Mouse (Mus musculus) hindbrain, embryonic 15.5 days (tissue): ENCODE measurements around the gene Lce1f. TPM values are rescaled to one million over a fixed set of nuclear protein-coding genes. Genes with fewer than 3 reads are reported as not detected.
"Not testable (repeated sequence)": the region's sequence is repeated elsewhere in the genome, so short reads cannot be mapped to it uniquely, and the experiment has no call there.

Experiments used
- ATAC-seq: fragments of 200-750 bp; cut with Nextera tagmentation; 2 replicates; pipeline ENCODE4 v1.8.0; 2017; ENCODE audit warnings: low read depth, moderate number of reproducible peaks, moderate TSS enrichment; ENCODE audit not compliant: low FRiP score
- H3K27ac ChIP-seq: fragments of 300-500 bp; sonication (generic); replicated peaks from 2 replicates; pipeline ENCODE4 v1.5.1; 2015; ENCODE audit warnings: mild to moderate bottlenecking, inconsistent platforms
- H3K27me3 ChIP-seq: fragments of 300-500 bp; sonication (generic); 2 replicates; pipeline ENCODE4 v1.6.1; 2015; ENCODE audit warnings: control low read depth, inconsistent platforms
- H3K36me3 ChIP-seq: fragments of 300-500 bp; sonication (generic); 2 replicates; pipeline ENCODE4 v1.6.1; 2015; ENCODE audit warnings: control low read depth, inconsistent platforms
- H3K4me1 ChIP-seq: fragments of 300-500 bp; sonication (generic); replicated peaks from 2 replicates; pipeline ENCODE4 v1.6.1; 2015; ENCODE audit warnings: control low read depth, inconsistent platforms
- H3K4me2 ChIP-seq: fragments of 300-500 bp; sonication (generic); 2 replicates; pipeline ENCODE4 v1.6.1; 2015; ENCODE audit warnings: moderate library complexity, mild to moderate bottlenecking, inconsistent platforms
- H3K4me3 ChIP-seq: fragments of 300-500 bp; sonication (generic); 2 replicates; pipeline ENCODE4 v1.5.1; 2015; ENCODE audit warnings: mild to moderate bottlenecking, inconsistent platforms
- H3K9ac ChIP-seq: fragments of 300-500 bp; sonication (generic); 2 replicates; pipeline ENCODE4 v1.6.1; 2015; ENCODE audit warnings: inconsistent platforms
- H3K9me3 ChIP-seq: fragments of 300-500 bp; sonication (generic); 2 replicates; pipeline ENCODE4 v1.6.1; 2016; ENCODE audit warnings: control low read depth, inconsistent platforms
- WGBS: fragments of 180-500 bp; shearing (Covaris S2); methylation state at CpG from one replicate; pipeline ENCODE4 v1.1.7; 2015; 5-methylcytosine and 5-hydroxymethylcytosine counted together
- polyA plus RNA-seq: library from polyadenylated mRNA; unstranded; fragments of >200 nt; fragmentation: Nextera tagmentation; extraction: Ambion mirVana; gene quantifications from 2 replicates; pipeline ENCODE4 v1.2.1, GENCODE M21; 2015

The Lce1f gene
- not detected in 2 replicates for polyA plus RNA-seq

DNA sequence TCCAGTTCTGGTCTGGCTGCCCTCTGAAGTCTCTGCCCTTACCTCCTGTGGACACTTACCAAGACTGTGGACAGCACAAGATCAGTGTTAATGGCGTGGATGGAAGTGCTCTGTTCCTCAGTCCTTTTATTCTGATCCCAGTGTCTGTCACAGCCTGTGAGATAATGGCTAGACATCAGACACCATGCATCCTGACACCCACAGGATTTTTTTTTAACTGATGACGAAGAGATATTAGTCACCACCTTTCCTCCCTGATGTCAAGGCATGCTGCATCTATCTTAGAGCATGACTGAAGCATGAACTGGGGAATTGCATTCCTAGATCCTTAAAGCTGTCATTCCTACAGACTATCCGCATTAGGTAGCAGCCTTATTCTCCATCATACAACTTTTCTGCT lies at the start of gene Lce1f:
Gene Lce1f (minus strand): TSS at position 101 of the 400 bp plus-strand sequence.
- WGBS = 83% methylated on average over 3 of the region's 3 CpGs
- no peak within 1 kb of the TSS for H3K4me3 ChIP-seq

DNA sequence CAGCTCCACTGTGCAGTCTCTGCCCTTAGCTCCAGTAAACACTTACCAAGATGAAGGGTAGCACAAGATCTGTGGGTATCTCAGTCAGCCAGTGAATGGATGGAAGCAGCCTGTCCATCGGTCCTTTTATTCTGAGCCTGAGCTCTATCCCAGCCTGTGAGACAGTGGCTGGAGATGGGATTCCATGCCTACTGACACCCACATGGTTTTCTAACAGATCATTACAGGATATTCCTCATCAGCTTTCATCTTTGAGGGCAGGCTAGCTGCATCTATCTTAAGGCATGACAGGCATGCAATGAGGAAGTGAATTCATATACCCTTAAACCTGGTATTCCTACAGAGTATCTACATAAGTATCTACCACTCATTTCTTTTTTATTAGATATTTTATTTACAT lies 44.8 kb upstream of the Lce1f start, which contains the start of gene Lce1h:
Gene Lce1h (minus strand): TSS at position 101 of the 400 bp plus-strand sequence.
- Histone ChIP-seq H3K27ac (no peak within 1 kb of the TSS), H3K4me1 (no peaks in the 10 kb centered on the region), H3K9me3 (no peaks in the 10 kb centered on the region), H3K4me3 (no peak within 1 kb of the TSS), H3K9ac (no peak within 1 kb of the TSS), H3K36me3 (no peaks in the 10 kb centered on the region), H3K27me3 (no peaks in the 10 kb centered on the region), H3K4me2 (no peak within 1 kb of the TSS)
- 90% methylated on average over 1 of the region's 1 CpGs for WGBS
- no peak for ATAC-seq

More for the DNA sequence above, at the start of gene Lce1f:
- ATAC-seq = no peak
- H3K4me2 ChIP-seq = no peak within 1 kb of the TSS
- no peaks in the 10 kb centered on the region for H3K27me3 ChIP-seq
- H3K9me3 ChIP-seq = no peaks in the 10 kb centered on the region
- no peaks in the 10 kb centered on the region for H3K36me3 ChIP-seq
- no peaks in the 10 kb centered on the region for H3K4me1 ChIP-seq
- no peak within 1 kb of the TSS for H3K27ac ChIP-seq
- H3K9ac ChIP-seq = no peak within 1 kb of the TSS

GRCm38 (mm10) chr3:92753197-92753596 lies 33.0 kb upstream of the Lce1f start:
- H3K4me2 ChIP-seq = no peak overlapping the region
- no peak for ATAC-seq
- no peak overlapping the region for H3K9ac ChIP-seq

GRCm38 (mm10) chr3:92752238-92752637 lies 32.1 kb upstream of the Lce1f start, which contains the start of gene Lce1g:
Gene Lce1g, minus strand, starts transcription at chr3:92752338.
- Histone ChIP-seq H3K27me3 (no peaks in the 10 kb centered on the region), H3K27ac (no peak within 1 kb of the TSS), H3K36me3 (no peaks in the 10 kb centered on the region), H3K4me2 (no peak within 1 kb of the TSS), H3K9ac (no peak within 1 kb of the TSS), H3K4me3 (no peak within 1 kb of the TSS), H3K4me1 (no peaks in the 10 kb centered on the region), H3K9me3 (no peaks in the 10 kb centered on the region)
- no peak for ATAC-seq
- 83% methylated on average over 1 of the region's 1 CpGs for WGBS

More at GRCm38 (mm10) chr3:92753197-92753596, 33.0 kb upstream of the Lce1f start:
- 47% methylated on average over 3 of the region's 3 CpGs for WGBS
- no peaks in the 10 kb centered on the region for H3K4me1 ChIP-seq
- no peaks in the 10 kb centered on the region for H3K9me3 ChIP-seq
- no peak overlapping the region for H3K4me3 ChIP-seq
- H3K27me3 ChIP-seq = no peaks in the 10 kb centered on the region
- no peaks in the 10 kb centered on the region for H3K36me3 ChIP-seq
- H3K27ac ChIP-seq = no peak overlapping the region

DNA sequence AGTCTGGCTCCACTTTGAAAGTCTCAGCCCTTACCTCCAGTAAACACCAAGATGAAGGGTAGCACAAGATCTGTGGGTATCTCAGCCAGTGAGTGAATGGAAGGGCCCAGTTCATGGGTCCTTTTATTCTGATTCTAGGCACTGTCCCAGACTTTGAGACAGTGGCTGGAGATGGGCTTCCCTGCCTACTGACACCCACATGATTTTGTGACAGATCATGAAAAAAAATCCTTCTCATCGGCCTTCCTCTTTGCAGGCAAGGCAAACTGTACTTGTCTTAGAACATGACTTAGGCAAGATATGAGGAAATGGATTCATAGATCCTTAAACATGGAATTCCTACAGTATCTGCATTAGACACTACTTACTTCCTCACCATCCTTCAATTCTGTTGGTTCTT lies 18.8 kb upstream of the Lce1f start, which contains the start of gene Gm38119:
Gene Gm38119 (minus strand): TSS at position 101 of the 400 bp plus-strand sequence.
- no peak for ATAC-seq
- Histone ChIP-seq H3K9me3 (no peaks in the 10 kb centered on the region), H3K9ac (no peak within 1 kb of the TSS), H3K27ac (no peak within 1 kb of the TSS), H3K4me3 (no peak within 1 kb of the TSS), H3K36me3 (no peaks in the 10 kb centered on the region), H3K4me1 (no peaks in the 10 kb centered on the region), H3K27me3 (no peaks in the 10 kb centered on the region), H3K4me2 (no peak within 1 kb of the TSS)
- WGBS = 79% methylated on average over 1 of the region's 1 CpGs

DNA sequence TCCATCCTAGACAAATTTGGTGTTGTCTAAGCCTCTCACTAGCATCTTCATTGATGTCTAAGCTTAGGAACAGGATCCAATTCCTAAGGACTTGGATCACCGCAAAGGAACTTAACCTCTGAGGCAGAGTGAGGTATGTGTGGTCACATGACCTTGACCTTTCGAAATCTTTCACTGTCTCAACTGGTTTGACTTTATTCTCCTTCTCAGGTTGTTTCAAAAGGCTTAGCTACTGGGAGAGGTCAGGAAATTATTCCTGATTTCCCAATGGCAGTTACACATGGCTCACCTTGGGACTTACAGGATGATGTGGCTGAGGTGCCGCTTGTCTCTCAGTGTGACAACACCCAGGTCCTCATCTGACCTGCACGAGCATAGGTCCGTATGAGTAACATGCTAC lies 2.5 kb upstream of the Lce1f start:
- no peak overlapping the region for H3K9ac ChIP-seq
- H3K36me3 ChIP-seq = no peaks in the 10 kb centered on the region
- ATAC-seq = no peak
- H3K4me2 ChIP-seq = no peak overlapping the region
- H3K4me3 ChIP-seq = no peak overlapping the region
- H3K27me3 ChIP-seq = no peaks in the 10 kb centered on the region
- no peaks in the 10 kb centered on the region for H3K4me1 ChIP-seq
- WGBS = 92% methylated on average over 5 of the region's 5 CpGs
- H3K27ac ChIP-seq = no peak overlapping the region
- H3K9me3 ChIP-seq = no peaks in the 10 kb centered on the region

- Histone ChIP-seq H3K4me2 (no peak overlapping the region), H3K36me3 (no peaks in the 10 kb centered on the region), H3K27ac (no peak overlapping the region), H3K27me3 (no peaks in the 10 kb centered on the region), H3K4me1 (no peaks in the 10 kb centered on the region), H3K9ac (no peak overlapping the region), H3K4me3 (no peak overlapping the region), H3K9me3 (no peaks in the 10 kb centered on the region)
- no peak for ATAC-seq
These were observed 5.0 kb downstream of the Lce1f start for GRCm38 (mm10) chr3:92715122-92715521.

- Histone ChIP-seq H3K36me3 (no peaks in the 10 kb centered on the region), H3K9me3 (no peaks in the 10 kb centered on the region), H3K27me3 (no peaks in the 10 kb centered on the region), H3K4me2 (no peak within 1 kb of the TSS), H3K4me1 (no peaks in the 10 kb centered on the region), H3K27ac (no peak within 1 kb of the TSS), H3K9ac (no peak within 1 kb of the TSS), H3K4me3 (no peak within 1 kb of the TSS)
- no peak for ATAC-seq
- 95% methylated on average over 2 of the region's 2 CpGs for WGBS
These were observed 11.2 kb downstream of the Lce1f start, which contains the start of gene Lce1e for GRCm38 (mm10) chr3:92708974-92709373. Gene Lce1e, minus strand, starts transcription at chr3:92709074.

GRCm38 (mm10) chr3:92694613-92695012 lies 25.5 kb downstream of the Lce1f start:
- H3K27ac ChIP-seq = no peak overlapping the region
- H3K4me1 ChIP-seq = no peaks in the 10 kb centered on the region
- no peaks in the 10 kb centered on the region for H3K9me3 ChIP-seq
- no peak for ATAC-seq
- H3K27me3 ChIP-seq = no peaks in the 10 kb centered on the region
- WGBS = 6% methylated on average over 1 of the region's 1 CpGs
- no peaks in the 10 kb centered on the region for H3K36me3 ChIP-seq
- H3K4me2 ChIP-seq = no peak overlapping the region
- no peak overlapping the region for H3K9ac ChIP-seq
- H3K4me3 ChIP-seq = no peak overlapping the region

DNA sequence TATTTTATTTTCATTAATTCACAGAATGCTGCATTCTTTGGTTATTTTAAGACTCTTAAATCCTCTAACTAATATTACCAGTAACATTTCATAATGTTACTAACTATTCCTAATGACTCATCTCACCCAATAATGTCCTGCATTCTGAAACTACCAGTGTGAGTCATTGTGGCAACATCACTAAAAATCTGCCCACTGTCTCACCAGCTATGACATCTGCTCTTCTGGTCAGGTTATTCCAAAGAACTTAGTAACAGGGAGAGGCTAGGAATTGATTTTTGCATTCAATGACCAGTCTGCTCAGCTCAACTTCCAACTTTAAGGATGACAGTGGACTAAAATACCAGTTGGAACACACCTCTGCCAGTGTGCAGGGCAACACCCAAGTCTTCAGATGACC lies 28.5 kb downstream of the Lce1f start:
- no peak overlapping the region for H3K4me2 ChIP-seq
- no peak overlapping the region for H3K27ac ChIP-seq
- no peaks in the 10 kb centered on the region for H3K9me3 ChIP-seq
- no peaks in the 10 kb centered on the region for H3K36me3 ChIP-seq
- H3K4me3 ChIP-seq = no peak overlapping the region
- H3K9ac ChIP-seq = no peak overlapping the region
- H3K4me1 ChIP-seq = no peaks in the 10 kb centered on the region
- ATAC-seq = no peak
- H3K27me3 ChIP-seq = no peaks in the 10 kb centered on the region

DNA sequence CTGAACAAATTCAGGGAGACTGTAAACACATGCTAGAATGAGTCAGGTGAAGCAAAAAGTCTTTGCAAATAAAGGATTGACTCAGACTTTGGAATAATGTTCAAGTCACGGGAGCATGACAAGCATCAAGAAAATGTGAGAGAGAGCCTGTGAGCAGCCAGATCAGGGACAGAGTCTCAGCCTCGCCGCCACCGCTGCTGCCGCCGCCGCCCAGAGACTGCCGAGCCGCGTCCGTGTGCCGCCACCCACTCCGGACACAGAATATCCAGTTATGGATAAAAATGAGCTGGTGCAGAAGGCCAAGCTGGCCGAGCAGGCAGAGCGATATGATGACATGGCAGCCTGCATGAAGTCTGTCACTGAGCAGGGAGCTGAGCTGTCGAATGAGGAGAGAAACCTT lies 31.0 kb downstream of the Lce1f start:
- 93% methylated on average over 16 of the region's 16 CpGs for WGBS
- H3K27ac ChIP-seq, H3K4me1 ChIP-seq, H3K27me3 ChIP-seq, H3K9ac ChIP-seq, H3K4me3 ChIP-seq, H3K9me3 ChIP-seq, H3K36me3 ChIP-seq, ATAC-seq, H3K4me2 ChIP-seq: not testable (repeated sequence)

GRCm38 (mm10) chr3:92687110-92687509 lies 33.0 kb downstream of the Lce1f start, which contains the start of gene Lce1d:
Gene Lce1d, minus strand, starts transcription at chr3:92687210.
- H3K36me3 ChIP-seq = no peaks in the 10 kb centered on the region
- no peak within 1 kb of the TSS for H3K27ac ChIP-seq
- H3K9me3 ChIP-seq = no peaks in the 10 kb centered on the region
- ATAC-seq = no peak
- H3K27me3 ChIP-seq = no peaks in the 10 kb centered on the region
- no peaks in the 10 kb centered on the region for H3K4me1 ChIP-seq
- no peak within 1 kb of the TSS for H3K4me2 ChIP-seq
- H3K4me3 ChIP-seq = no peak within 1 kb of the TSS
- no peak within 1 kb of the TSS for H3K9ac ChIP-seq
- WGBS = 74% methylated on average over 2 of the region's 2 CpGs

- Histone ChIP-seq H3K9ac (no peak within 1 kb of the TSS), H3K4me3 (no peak within 1 kb of the TSS), H3K9me3 (no peaks in the 10 kb centered on the region), H3K27ac (no peak within 1 kb of the TSS), H3K36me3 (no peaks in the 10 kb centered on the region), H3K4me1 (no peaks in the 10 kb centered on the region), H3K4me2 (no peak within 1 kb of the TSS), H3K27me3 (no peaks in the 10 kb centered on the region)
- no peak for ATAC-seq
- WGBS = 97% methylated on average over 4 of the region's 4 CpGs
These were observed 41.2 kb downstream of the Lce1f start, which contains the start of gene Lce1c for GRCm38 (mm10) chr3:92678947-92679346. Gene Lce1c, plus strand, starts transcription at chr3:92679247.
